ENCODE assay signal across 11 mouse cellular contexts in genomic region chr13:49306771-49307310, GRCm38 (mm10). TPM values are rescaled to one million over a fixed set of nuclear protein-coding genes. Genes with fewer than 3 reads are reported as not detected.
A peak's percentile ranks its signal among the peaks of the same experiment; 100 is the strongest.
DNase-seq lines count a peak whose midpoint lies in the region; ATAC-seq lines count a peak whose summit lies in the region.
"Had no signal": no experiment of that assay in that cellular context is flagged by ENCODE, and none has a peak within 500 bp of the region (broad histone marks: within the 10 kb centered on the region; RNA-seq: fewer than 3 reads in every experiment).

No protein-coding gene starts in this region.

- WGBS in hindbrain, embryonic 10.5 days: 69% methylated on average over 7 of the region's 7 CpGs
- WGBS in hindbrain, embryonic 11.5 days: 74% methylated on average over 7 of the region's 7 CpGs
- WGBS in macrophage (ENCODE audit: missing documents): 2% methylated on average over 7 of the region's 7 CpGs

- H3K36me3 ChIP-seq in hindbrain, embryonic 10.5 days: no peaks in the 10 kb centered on the region
- H3K36me3 ChIP-seq in hindbrain, embryonic 11.5 days (ENCODE audit: control insufficient read depth, insufficient read depth, low read length): no peaks in the 10 kb centered on the region
- H3K36me3 ChIP-seq in macrophage (ENCODE audit: inconsistent target): peaks cover 7% of the 10 kb centered on the region; the same call in 1 of the 2 replicates
- H3K36me3 ChIP-seq: hindbrain, embryonic 15.5 days had no signal

- DNase-seq in hindbrain, embryonic 10.5 days (ENCODE audit: low spot score): no peak
- DNase-seq in hindbrain, embryonic 11.5 days (ENCODE audit: low spot score): no peak
- peak; percentile 55 for DNase-seq in Muller cell, postnatal 12 days (ENCODE audit: inconsistent ontology term)
- DNase-seq in embryo, embryonic 9.5 days (ENCODE audit: extremely low spot score): no peak
- DNase-seq in adipocyte (ENCODE audit: low spot score): no peak
- no peak for DNase-seq in yolk sac, embryonic 10.5 days (ENCODE audit: low spot score)
- DNase-seq: cerebellum, postnatal 14 days; right cerebral cortex, adult 18-20 months had no signal

- peak overlapping the region; percentile 56; the same call in 1 of the 2 replicates for H3K27ac ChIP-seq in hindbrain, embryonic 10.5 days
- H3K27ac ChIP-seq in hindbrain, embryonic 11.5 days (ENCODE audit: low read depth, low read length): no peak overlapping the region
- H3K27ac ChIP-seq in macrophage: peak overlapping the region; percentile 94
- H3K27ac ChIP-seq: hindbrain, embryonic 15.5 days had no signal

- no peaks in the 10 kb centered on the region for H3K27me3 ChIP-seq in hindbrain, embryonic 10.5 days (ENCODE audit: insufficient read depth, poor library complexity, severe bottlenecking)
- no peaks in the 10 kb centered on the region for H3K27me3 ChIP-seq in hindbrain, embryonic 11.5 days (ENCODE audit: control insufficient read depth, insufficient read depth, low read length)
- H3K27me3 ChIP-seq: hindbrain, embryonic 15.5 days had no signal

- H3K79me2 ChIP-seq in macrophage (ENCODE audit: inconsistent target): peaks cover 72% of the 10 kb centered on the region

- H3K9me3 ChIP-seq in hindbrain, embryonic 10.5 days: no peaks in the 10 kb centered on the region
- H3K9me3 ChIP-seq in hindbrain, embryonic 11.5 days (ENCODE audit: control insufficient read depth, low read length): no peaks in the 10 kb centered on the region
- H3K9me3 ChIP-seq: hindbrain, embryonic 15.5 days had no signal

- H3K4me1 ChIP-seq in hindbrain, embryonic 10.5 days (replicated peaks): peaks cover 19% of the 10 kb centered on the region
- no peaks in the 10 kb centered on the region; the same call in 1 of the 2 replicates for H3K4me1 ChIP-seq in hindbrain, embryonic 11.5 days (replicated peaks; ENCODE audit: control insufficient read depth, insufficient read depth, low read length)
- H3K4me1 ChIP-seq: hindbrain, embryonic 15.5 days had no signal

- H3K4me2 ChIP-seq in hindbrain, embryonic 11.5 days (replicated peaks; ENCODE audit: low read depth, low read length): no peak overlapping the region
- H3K4me2 ChIP-seq: hindbrain, embryonic 15.5 days had no signal

- H3K4me3 ChIP-seq in hindbrain, embryonic 10.5 days: no peak overlapping the region
- H3K4me3 ChIP-seq in hindbrain, embryonic 11.5 days (ENCODE audit: low read depth, low read length): no peak overlapping the region
- peak overlapping the region; percentile 86 for H3K4me3 ChIP-seq in macrophage (ENCODE audit: inconsistent target)
- H3K4me3 ChIP-seq: hindbrain, embryonic 15.5 days had no signal

- no peak for ATAC-seq in hindbrain, embryonic 11.5 days (ENCODE audit: low FRiP score)
- ATAC-seq in granulocyte monocyte progenitor cell, adult 5-6 weeks (replicated peaks; ENCODE audit: poor library complexity, severe bottlenecking): peak; percentile 49

- no peak overlapping the region for H3K9ac ChIP-seq in hindbrain, embryonic 11.5 days (ENCODE audit: low read depth, low read length)
- H3K9ac ChIP-seq: hindbrain, embryonic 15.5 days had no signal

RNA-seq across cellular contexts. Expression of gene Fgd3, which starts 13.3 kb away (rescaled TPM):
- 0.98 TPM in 2 replicates for polyA plus RNA-seq in hindbrain, embryonic 10.5 days (2016; fragmentation: Nextera tagmentation; extraction: Ambion mirVana)
- 0.56 and 1.1 TPM in 2 replicates for polyA plus RNA-seq in hindbrain, embryonic 11.5 days (2014; fragmentation: Nextera tagmentation; extraction: Ambion mirVana)
- 6.6 and 7.0 TPM in 2 replicates for total RNA-seq in granulocyte monocyte progenitor cell, adult 5-6 weeks (2014; fragmentation: Nextera tagmentation)
- total RNA-seq in granulocyte monocyte progenitor cell, adult 5-6 weeks (2017): 6.2 and 8.9 TPM in 2 replicates
- 10 to 100 TPM in 25 of 26 experiments, 1 to 10 TPM in 1; 9.2 to 88.5 (median 38.6) TPM for total RNA-seq in macrophage (2018; cell fraction: chromatin; rRNA removed)
- 10 to 100 TPM in 25 of 26 experiments, 1 to 10 TPM in 1; 9.7 to 25.1 (median 18.9) TPM for total RNA-seq in macrophage (2018; cell fraction: cytosol; rRNA removed)
- total RNA-seq in macrophage (2018; cell fraction: nucleus; rRNA removed): 10 to 100 TPM; 13.5 to 50.3 (median 27.5) TPM
- 14.8 to 24.2 TPM (median 22.8 TPM) in 3 replicates for polyA plus RNA-seq in macrophage (2018)

RNA-seq across cellular contexts. Expression of gene Bicd2, which starts 34.5 kb away (rescaled TPM):
- polyA plus RNA-seq in hindbrain, embryonic 10.5 days (2016; fragmentation: Nextera tagmentation; extraction: Ambion mirVana): 31.8 and 32.0 TPM in 2 replicates
- polyA plus RNA-seq in hindbrain, embryonic 11.5 days (2014; fragmentation: Nextera tagmentation; extraction: Ambion mirVana): 26.9 and 29.5 TPM in 2 replicates
- total RNA-seq in granulocyte monocyte progenitor cell, adult 5-6 weeks (2014; fragmentation: Nextera tagmentation): 13.8 and 13.9 TPM in 2 replicates
- 20.6 and 22.8 TPM in 2 replicates for total RNA-seq in granulocyte monocyte progenitor cell, adult 5-6 weeks (2017)
- total RNA-seq in macrophage (2018; cell fraction: chromatin; rRNA removed): 10 to 100 TPM; 16.0 to 91.6 (median 51.0) TPM
- total RNA-seq in macrophage (2018; cell fraction: cytosol; rRNA removed): 10 to 100 TPM; 29.1 to 37.9 (median 33.2) TPM
- total RNA-seq in macrophage (2018; cell fraction: nucleus; rRNA removed): 10 to 100 TPM; 25.2 to 74.3 (median 46.6) TPM
- polyA plus RNA-seq in macrophage (2018): 24.3 to 34.5 TPM (median 30.4 TPM) in 3 replicates

RNA-seq across cellular contexts. Expression of gene Susd3, which starts 58.3 kb away (rescaled TPM):
- 1.4 and 1.6 TPM in 2 replicates for polyA plus RNA-seq in hindbrain, embryonic 10.5 days (2016; fragmentation: Nextera tagmentation; extraction: Ambion mirVana)
- polyA plus RNA-seq in hindbrain, embryonic 11.5 days (2014; fragmentation: Nextera tagmentation; extraction: Ambion mirVana): 0.63 and 0.73 TPM in 2 replicates
- total RNA-seq in granulocyte monocyte progenitor cell, adult 5-6 weeks (2014; fragmentation: Nextera tagmentation): 6.8 and 9.0 TPM in 2 replicates
- total RNA-seq in granulocyte monocyte progenitor cell, adult 5-6 weeks (2017): 3.0 and 5.7 TPM in 2 replicates
- total RNA-seq in macrophage (2018; cell fraction: chromatin; rRNA removed): 10 to 100 TPM in 13 of 26 experiments, 1 to 10 TPM in 13; 1.5 to 48.4 (median 10.7) TPM
- total RNA-seq in macrophage (2018; cell fraction: cytosol; rRNA removed): 10 to 100 TPM; 10.5 to 38.8 (median 20.5) TPM
- 10 to 100 TPM in 15 of 26 experiments, 1 to 10 TPM in 11; 3.7 to 42.9 (median 10.8) TPM for total RNA-seq in macrophage (2018; cell fraction: nucleus; rRNA removed)
- 17.9 to 41.2 TPM (median 39.0 TPM) in 3 replicates for polyA plus RNA-seq in macrophage (2018)
